Mouse (Mus musculus): ENCODE data around the gene Trappc1.

DNA sequence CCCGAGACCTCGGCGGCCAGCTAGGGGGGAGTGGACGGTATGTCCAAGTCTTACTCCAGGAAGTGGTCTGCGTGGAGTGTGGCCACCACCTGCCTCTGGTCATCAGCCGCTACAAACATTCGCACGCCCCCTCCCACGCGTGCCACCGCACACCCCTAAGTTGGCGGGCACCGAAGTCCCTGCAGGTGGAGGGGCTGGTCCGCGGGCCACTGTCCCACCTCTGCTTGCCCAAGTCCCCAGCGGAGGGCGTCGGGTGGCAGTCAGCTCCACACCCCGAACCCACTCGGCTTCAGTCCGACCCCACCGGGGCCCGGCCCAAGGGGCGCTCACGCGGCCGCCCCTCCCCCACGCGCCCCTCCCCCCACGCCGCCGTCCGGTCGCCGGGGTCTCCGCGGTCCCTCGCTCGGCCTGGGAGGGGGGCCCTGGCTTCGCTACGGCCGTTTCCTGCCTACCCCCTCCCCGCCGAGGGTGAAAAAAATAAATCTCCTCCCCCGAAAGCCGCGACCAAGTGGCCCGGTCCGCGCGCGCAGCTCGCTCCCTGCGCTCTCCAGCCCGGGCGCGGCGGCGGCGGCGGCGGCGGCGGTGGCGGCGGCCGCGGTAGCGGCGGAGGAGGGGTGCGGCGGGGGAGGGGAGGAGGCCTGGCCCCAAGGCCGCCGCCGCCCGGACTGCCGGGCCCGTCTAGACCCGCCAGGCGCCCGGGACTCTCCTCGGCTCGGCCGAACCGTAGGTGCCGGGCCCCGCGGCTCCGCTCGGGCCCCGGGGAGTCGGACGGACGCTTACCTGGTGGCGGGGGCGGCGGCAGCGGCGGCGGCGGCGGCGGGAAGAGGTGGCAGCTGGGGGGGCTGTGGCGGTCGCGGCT, 44.8 kb downstream of the Trappc1 start:
- TF ChIP-seq CTCF (IDR thresholded peaks at IDR 0.05; ENCODE audit: borderline replicate concordance, extremely low read depth, insufficient read depth, insufficient read length) (no peak), POLR2A (IDR thresholded peaks at IDR 0.05; ENCODE audit: borderline replicate concordance, extremely low read depth, insufficient read depth, insufficient read length, poor library complexity, severe bottlenecking) (0 out of 2 replicates have a peak, but pooled peaks have one; percentile 33)
